Mouse (Mus musculus) cerebral cortex, adult 2 months (tissue): Measurements from ENCODE around the gene Tescl.

ENCODE experiments used
- WGBS: fragments of 180-500 bp; shearing (Covaris S2); methylation state at CpG from one replicate; pipeline ENCODE4 v1.1.7; 2018; 5-methylcytosine and 5-hydroxymethylcytosine counted together

Tescl gene

DNA sequence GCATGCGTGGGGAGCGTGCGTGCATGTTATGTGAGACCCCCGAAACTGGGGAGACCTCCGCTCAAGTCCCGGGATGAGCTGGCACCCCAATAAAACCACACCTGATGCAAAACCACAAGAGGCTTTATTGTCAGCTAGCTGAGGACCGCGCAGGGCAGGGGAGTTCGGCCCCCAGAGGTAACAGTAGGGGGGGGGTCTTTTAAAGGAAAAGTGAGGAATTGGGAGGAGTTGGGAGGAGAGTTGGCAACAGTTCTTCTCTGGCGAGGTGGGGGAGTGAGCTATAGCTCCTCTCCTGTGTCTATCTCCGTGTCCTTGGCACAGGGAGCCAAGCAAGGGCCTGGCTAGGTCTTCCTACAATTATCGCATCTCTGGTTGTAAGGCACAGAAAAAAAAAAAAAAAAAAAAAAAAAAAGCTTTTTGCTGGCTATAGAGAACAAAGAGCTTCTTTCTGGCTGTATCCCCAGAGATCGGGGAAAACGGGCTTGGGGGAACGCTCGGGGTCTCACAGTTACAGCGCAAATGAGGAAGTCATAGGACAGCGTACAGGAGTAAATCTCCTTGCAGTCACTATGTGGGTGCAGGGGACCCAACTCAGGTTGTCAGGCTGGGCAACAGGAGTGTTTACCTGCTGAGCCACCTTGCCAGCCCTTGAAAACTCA is 33.8 kb downstream of the Tescl start:
- 4% methylated on average over 18 of the region's 18 CpGs for WGBS

DNA sequence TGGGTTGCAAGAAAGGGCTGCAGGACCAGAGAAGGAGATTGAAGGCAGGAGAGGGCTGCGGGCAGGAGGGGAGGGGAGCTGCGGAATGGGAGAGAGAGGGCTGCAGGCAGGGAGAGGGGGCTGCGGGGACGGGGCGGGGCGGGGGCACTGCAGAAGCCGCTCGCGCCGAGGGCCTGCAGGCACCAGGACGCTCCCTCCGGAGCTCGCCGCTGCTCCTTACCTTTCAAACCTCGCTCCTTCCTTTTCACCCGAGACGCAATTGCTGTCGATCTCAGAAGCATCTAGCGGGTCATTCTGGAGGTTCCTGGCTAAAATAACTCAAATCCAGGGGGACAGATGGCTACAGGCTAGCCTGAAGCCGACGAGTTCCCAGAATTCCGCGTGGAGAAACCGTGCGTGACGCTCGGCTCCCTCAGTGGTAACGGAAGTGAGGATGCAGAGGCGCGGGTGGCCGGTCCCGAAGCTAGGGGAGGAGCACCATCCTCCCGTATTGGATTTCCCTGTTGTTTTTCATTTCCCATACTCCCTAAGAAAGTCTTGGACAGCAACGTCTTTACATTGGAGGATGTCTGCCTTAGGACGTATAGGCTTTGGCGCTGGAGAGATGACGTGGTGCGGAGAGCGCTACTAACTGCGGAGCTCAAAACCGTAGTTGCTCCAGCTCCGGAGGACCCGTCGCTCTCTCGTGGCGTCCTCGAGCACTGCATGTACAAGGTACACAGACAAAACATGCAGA is 34.6 kb downstream of the Tescl start:
- under 1% methylated on average over 47 of the region's 47 CpGs for WGBS

GRCm38 (mm10) chr7:24298635-24298972 is 35.1 kb downstream of the Tescl start:
- WGBS: 2% methylated on average over 12 of the region's 12 CpGs

DNA sequence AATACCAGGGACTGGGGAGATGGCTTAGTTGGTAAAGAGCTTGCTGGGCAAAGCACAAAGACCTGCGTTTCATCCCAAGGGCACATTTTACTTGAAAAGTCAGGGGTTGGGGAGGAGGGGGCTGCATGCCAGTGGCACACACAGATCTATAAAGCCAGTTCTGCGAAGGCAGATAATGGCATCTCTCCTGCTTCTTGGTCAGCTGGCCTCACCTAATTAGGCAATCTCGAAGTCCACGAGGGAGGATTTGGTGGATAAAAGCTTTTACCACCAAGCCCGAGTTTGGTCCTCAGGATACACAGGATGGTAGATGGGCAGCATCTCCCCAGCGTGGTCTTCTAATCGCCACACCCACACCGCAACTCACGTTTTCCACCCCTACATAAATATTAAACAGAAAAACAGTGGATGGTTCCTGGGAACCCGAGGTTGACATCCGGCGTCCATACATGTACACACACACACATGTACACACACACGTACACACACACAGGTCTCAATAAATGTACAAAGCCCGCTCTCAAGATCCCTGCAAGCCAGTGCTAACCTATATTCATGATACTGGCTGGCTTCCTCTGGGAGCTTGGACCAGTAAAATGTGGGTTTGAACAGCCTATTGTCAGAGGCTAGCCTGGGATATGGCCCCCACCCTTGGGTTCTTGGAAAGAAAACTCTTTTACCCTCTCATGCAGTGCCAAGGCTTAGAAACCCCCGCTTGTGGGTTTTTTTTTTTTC is 36.2 kb downstream of the Tescl start:
- 90% methylated on average over 15 of the region's 15 CpGs for WGBS

GRCm38 (mm10) chr7:24296386-24296785 is 37.4 kb downstream of the Tescl start:
- 94% methylated on average over 7 of the region's 7 CpGs for WGBS

DNA sequence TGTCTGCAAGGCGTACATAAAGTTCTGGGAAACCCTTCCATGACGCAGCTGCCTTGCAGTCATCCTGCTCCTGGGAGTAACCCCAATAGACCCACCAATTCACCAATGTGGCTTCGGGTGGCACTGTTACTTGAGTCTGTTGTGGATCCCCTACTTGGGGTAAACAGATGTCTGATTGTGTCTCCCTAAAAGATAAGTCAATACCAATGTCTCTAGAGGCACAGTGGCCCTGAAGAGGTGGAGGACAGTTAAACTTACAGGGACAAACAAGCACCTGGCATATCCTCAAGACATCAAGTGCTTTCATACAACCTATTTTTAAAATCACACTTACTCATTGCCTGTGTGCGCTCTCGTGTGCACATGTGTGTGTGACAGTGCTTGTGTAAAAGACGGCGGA is 38.4 kb downstream of the Tescl start:
- WGBS: 95% methylated on average over 7 of the region's 7 CpGs

- 93% methylated on average over 4 of the region's 4 CpGs for WGBS
These were observed 39.0 kb downstream of the Tescl start for GRCm38 (mm10) chr7:24294763-24295162.

- WGBS: 80% methylated on average over 12 of the region's 12 CpGs
These were observed 40.5 kb downstream of the Tescl start for GRCm38 (mm10) chr7:24293061-24293851.

GRCm38 (mm10) chr7:24291387-24292090 is 42.2 kb downstream of the Tescl start:
- 93% methylated on average over 27 of the region's 27 CpGs for WGBS

DNA sequence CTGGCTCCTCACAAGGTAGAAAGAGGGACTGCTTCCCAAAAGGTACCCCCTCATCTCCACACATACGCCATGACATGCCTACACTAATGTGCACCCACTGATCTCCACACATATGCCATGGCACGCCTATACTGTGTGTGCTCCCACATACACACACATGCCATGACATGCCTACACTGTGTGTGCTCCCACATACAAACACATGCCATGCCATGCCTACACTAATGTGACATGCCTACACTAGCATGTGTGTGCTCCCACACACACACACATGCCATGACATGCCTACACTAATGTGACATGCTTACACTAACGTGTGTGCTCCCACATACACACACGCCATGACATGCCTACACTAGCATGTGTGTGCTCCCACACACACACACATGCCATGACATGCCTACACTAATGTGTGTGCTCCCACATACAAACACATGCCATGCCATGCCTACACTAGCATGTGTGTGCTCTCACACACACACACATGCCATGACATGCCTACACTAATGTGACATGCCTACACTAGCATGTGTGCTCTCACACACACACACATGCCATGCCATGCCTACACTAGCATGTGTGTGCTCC is 43.5 kb downstream of the Tescl start:
- 96% methylated on average over 4 of the region's 4 CpGs for WGBS

- 58% methylated on average over 6 of the region's 6 CpGs for WGBS
These were observed 45.2 kb downstream of the Tescl start for GRCm38 (mm10) chr7:24288512-24288911.

- 88% methylated on average over 5 of the region's 5 CpGs for WGBS
These were observed 46.1 kb downstream of the Tescl start for GRCm38 (mm10) chr7:24287670-24288069.

- 84% methylated on average over 4 of the region's 4 CpGs for WGBS
These were observed 46.8 kb downstream of the Tescl start for GRCm38 (mm10) chr7:24286916-24287315.

DNA sequence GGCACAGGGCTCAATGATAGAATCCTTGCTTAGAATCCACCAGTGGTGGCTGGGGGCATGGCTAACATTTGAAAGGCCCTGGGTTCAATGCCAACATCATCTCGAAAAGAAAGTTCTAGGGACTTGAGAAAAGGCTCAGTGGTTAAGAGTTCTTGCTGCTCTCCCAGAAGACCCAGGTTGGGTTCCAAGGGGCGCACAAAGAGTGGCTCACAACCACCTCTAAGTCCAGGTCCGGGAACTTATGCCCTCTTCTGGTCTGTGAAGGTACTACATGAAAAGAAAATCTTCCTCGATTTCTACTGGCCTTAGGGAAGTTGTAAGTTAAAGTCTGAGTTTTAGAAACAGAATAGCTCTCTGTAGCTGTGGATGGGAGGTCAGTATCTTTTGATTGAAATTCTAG is 47.6 kb downstream of the Tescl start:
- 57% methylated on average over 4 of the region's 4 CpGs for WGBS
